Mouse (Mus musculus) ES-Bruce4 (cell line): ENCODE measurements at regions not wholly inside any gene's neighbourhood (a gene's known extent, or its start where the extent isn't known, plus 50 kb on each side); places are given as distances from the start of the nearest gene placed in this dataset.

Source experiments
- CTCF ChIP-seq: IDR thresholded peaks from one replicate; pipeline ENCODE4 v1.8.1; 2011; ENCODE audit warnings: low read depth, low read length
- EP300 ChIP-seq: IDR thresholded peaks from 2 replicates; pipeline ENCODE4 v1.6.1; 2011; ENCODE audit warnings: low read depth, low read length; ENCODE audit not compliant: insufficient read depth

GRCm38 (mm10) chr10:45873805-45874780 lies 296.5 kb downstream of the Hace1 start:
- TF ChIP-seq CTCF (no peak), EP300 (no peak)
